Mouse (Mus musculus) left cerebral cortex, postnatal 36 days (tissue): Measurements from ENCODE around the gene Tigar. TPM values are rescaled to one million over a fixed set of nuclear protein-coding genes. Genes with fewer than 3 reads are reported as not detected.

Experiments
- DNase-seq, 2 experiments: peaks; one replicate each; pipeline ENCODE4 v3.0.0; 2021 to 2022; ENCODE audit warnings: low spot score in 2 of 2, mixed read lengths in 1 of 2
- intact Hi-C: fragments of 180-260 bp; cut with DNase I; formaldehyde crosslinking; loops from one replicate; pipeline ENCODE4 v1.15.1; 2025
- total RNA-seq, 2 experiments: library from RNA; stranded (reverse); gene quantifications; 2 replicates each; pipeline ENCODE4 v1.2.3; 2021

Gene Tigar
- total RNA-seq, 2 experiments from 2014 or later: 24.1 to 25.0 TPM

GRCm38 (mm10) chr6:127104396-127105029 lies 4.8 kb downstream of the Tigar start:
- intact Hi-C loops: no loop called here

DNA sequence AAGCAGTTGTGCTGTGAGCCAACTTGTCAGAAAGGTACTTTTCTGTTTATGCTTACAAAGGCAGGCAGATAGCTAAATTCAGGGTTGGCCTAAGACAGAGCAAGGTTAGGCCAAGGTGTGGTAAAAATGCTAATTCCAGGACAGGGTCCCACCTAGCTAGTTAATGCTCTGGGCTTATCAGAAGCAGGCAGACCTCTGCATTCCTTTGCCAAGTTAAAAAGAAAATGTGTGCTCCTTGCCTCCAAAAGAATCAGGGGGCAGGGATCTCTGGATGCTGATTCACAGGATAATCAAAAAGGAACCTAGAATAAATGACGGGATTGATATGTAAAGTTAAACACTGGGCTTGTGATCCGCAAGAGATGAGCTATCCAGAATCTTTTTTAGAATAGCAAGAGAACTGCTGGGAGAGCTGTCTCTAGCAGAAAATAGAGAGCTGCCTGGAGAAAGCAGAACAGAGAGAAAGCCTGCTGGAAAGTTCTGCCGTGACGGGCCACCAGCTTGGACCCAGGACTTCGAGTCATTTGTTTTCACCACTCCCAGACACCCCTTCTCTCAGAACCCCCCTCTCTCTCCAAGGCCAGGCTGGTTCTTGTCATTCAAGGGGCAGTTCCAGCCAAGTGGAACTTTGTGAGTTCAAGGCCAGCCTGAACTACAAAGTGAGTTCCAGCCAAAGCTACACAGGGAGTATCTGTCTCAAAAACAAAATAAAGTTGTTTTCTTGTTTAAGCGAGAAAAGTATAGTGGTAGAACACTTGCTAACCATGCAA lies 5.7 kb downstream of the Tigar start:
- no peak for DNase-seq
- intact Hi-C loops: no loop called here

More at GRCm38 (mm10) chr6:127104396-127105029, 4.8 kb downstream of the Tigar start:
- no peak for DNase-seq

DNA sequence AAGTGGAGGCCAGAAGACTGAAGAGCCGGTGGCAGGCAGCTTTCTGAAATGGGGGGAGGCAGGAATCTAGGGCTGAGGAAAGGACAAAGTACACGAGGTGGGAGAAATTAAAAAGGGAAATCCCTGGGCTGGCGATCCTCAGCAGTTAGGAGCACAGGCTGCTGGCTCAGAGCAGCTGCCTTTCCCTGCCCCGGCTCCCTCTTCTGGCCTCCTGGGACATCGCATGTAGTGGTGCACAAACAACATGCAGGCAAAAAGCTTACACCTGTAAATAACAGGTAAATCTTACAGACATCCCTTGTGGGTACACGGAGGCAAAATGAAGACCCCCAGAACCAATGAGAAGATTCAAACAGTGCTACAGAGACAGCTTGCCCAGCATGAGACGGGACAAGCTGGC lies 14.8 kb downstream of the Tigar start:
- no peak for DNase-seq
- intact Hi-C loops: no loop called here

GRCm38 (mm10) chr6:127086739-127087138 lies 22.6 kb downstream of the Tigar start:
- peak; percentile 29 to 32 for DNase-seq

DNA sequence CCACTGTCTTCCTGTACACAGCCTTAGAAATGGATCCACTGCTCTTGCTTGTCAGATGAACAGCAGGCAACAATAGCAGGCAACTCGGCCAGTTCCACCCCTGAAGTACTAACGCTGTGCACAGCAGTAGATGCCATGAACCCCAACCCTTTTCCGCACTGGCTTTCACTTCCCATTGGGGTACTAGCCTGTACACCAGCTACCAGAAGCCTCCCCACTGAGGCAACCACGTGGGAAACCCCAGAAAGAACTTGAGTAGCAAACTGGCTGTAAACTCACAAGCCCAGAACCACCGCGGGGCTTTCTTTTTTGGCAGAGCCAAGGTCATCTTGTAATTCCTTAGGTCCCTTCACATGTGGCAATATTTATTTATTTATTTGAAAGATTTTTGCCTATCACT lies 27.5 kb downstream of the Tigar start:
- intact Hi-C loops: no loop called here

More at GRCm38 (mm10) chr6:127086739-127087138, 22.6 kb downstream of the Tigar start:
- intact Hi-C loops: no loop called here

DNA sequence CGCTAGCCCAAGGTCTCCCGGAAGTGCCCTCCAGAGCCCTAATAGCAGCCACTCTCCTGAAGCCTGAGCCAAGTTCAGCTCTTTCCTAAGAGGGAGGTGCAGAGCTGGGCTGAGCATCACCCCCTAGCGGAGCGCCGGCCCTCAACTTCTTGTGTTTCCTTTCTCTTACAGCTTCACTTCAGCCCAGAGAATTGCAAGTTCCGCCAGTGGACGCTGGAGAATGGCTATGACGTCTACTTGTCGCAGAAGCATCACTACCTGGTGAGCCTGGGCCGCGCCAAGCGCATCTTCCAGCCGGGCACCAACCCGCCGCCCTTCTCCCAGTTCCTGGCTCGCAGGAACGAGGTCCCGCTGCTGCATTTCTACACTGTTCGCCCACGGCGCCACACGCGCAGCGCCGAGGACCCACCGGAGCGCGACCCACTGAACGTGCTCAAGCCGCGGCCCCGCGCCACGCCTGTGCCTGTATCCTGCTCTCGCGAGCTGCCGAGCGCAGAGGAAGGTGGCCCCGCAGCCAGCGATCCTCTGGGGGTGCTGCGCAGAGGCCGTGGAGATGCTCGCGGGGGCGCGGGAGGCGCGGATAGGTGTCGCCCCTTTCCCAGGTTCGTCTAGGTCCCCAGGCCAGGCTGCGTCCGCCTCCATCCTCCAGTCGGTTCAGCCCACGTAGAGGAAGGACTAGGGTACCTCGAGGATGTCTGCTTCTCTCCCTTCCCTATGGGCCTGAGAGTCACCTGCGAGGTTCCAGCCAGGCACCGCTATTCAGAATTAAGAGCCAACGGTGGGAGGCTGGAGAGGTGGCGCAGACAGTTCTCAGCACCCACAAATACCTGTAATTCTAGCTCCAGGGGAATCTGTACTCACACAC lies 29.3 kb downstream of the Tigar start:
- DNase-seq: peak; percentile 82 to 83
- intact Hi-C loops: no loop called here

More for the DNA sequence above, 27.5 kb downstream of the Tigar start:
- no peak for DNase-seq

GRCm38 (mm10) chr6:127072817-127073216 lies 36.5 kb downstream of the Tigar start, which contains the start of gene Fgf23:
Fgf23 (plus strand) TSS chr6:127072902.
- intact Hi-C loops: no loop called here
- DNase-seq: no peak

DNA sequence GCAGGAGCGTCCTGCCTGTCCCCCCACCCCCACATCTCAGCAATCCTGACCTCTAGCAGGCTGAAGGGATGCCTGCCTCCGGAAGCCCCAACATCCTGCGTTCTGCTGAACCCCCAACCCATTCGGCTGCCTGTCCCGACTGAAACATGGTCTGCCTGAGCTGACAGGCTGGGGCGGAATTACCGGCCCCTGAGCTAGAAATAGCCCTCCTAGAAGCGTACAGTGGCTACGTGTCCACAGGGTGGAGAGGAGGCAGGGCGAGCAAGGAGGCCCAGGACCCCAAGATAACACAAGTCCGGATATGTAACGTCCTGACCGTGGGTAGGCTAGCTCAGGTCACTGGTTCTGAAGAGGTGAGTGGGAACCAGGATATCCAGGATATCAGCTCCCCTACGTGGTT lies 44.5 kb downstream of the Tigar start:
- intact Hi-C loops: no loop called here
- no peak for DNase-seq

- intact Hi-C loops: no loop called here
- DNase-seq: no peak
Observed at GRCm38 (mm10) chr6:127063915-127064314, 45.4 kb downstream of the Tigar start.

- no peak for DNase-seq
- intact Hi-C loops: no loop called here
Observed at GRCm38 (mm10) chr6:127059975-127060374, 49.4 kb downstream of the Tigar start.

GRCm38 (mm10) chr6:127056990-127057588 lies 52.3 kb downstream of the Tigar start:
- DNase-seq: no peak
- intact Hi-C loops: no loop called here

- intact Hi-C loops: no loop called here
- DNase-seq: no peak
Observed at GRCm38 (mm10) chr6:127050847-127051246, 58.5 kb downstream of the Tigar start.

GRCm38 (mm10) chr6:127044909-127045308 lies 64.4 kb downstream of the Tigar start:
- no peak for DNase-seq
- intact Hi-C loops: no loop called here

Other genes with a start within 250 kb of the Tigar start
- under 1 TPM; 0.15 to 0.18 TPM for gene Dyrk4, start 187.7 kb downstream of the Tigar start, total RNA-seq
- 1 to 10 TPM; 2.8 to 2.9 TPM for gene Rad51ap1, start 170.0 kb downstream of the Tigar start, total RNA-seq
- gene D6Wsu163e, start 169.6 kb downstream of the Tigar start, total RNA-seq: 10 to 100 TPM; 43.0 to 44.0 TPM
- not detected for gene Fgf6, start 94.0 kb downstream of the Tigar start, total RNA-seq
- gene Fgf23, start 36.7 kb downstream of the Tigar start, total RNA-seq: 1 to 10 TPM in 1 of 2 experiments, under 1 TPM in 1; 0.39 to 1.1 TPM
- 10 to 100 TPM; 86.5 to 89.5 TPM for gene Ccnd2, start 42.6 kb upstream of the Tigar start, total RNA-seq